Mouse (Mus musculus) left cerebral cortex, adult 8-10 months (tissue): Measurements from ENCODE around the gene Ttll3. TPM values are rescaled to one million over a fixed set of nuclear protein-coding genes. Genes with fewer than 3 reads are reported as not detected.

ENCODE experiments used
- DNase-seq, 2 experiments: peaks; one replicate each; pipeline ENCODE4 v3.0.0; 2022; ENCODE audit warnings: low spot score in 2 of 2
- microRNA-seq, 2 experiments: library from miRNA; unstranded; fragments of <30 nt; microRNA quantifications; one replicate each; pipeline ENCODE4 v1.2.0; 2022
- total RNA-seq, 4 experiments: library from RNA; stranded (reverse); gene quantifications; 2 replicates each; pipeline ENCODE4 v1.2.4; 2022

Gene Ttll3
- total RNA-seq, 4 experiments from 2014 or later: 8.6 to 13.9 (median 11.8) TPM

GRCm38 (mm10) chr6:113447639-113448038 lies 58.6 kb downstream of the Ttll3 start:
- no peak for DNase-seq

- DNase-seq: no peak
Measured at GRCm38 (mm10) chr6:113451839-113452238, 62.8 kb downstream of the Ttll3 start.

- DNase-seq: no peak
Measured at GRCm38 (mm10) chr6:113455007-113455406, 65.9 kb downstream of the Ttll3 start.

- DNase-seq: no peak
Measured at GRCm38 (mm10) chr6:113457952-113458534, 69.0 kb downstream of the Ttll3 start, which contains the start of gene Il17re. Gene Il17re (plus strand): TSS chr6:113458484.

GRCm38 (mm10) chr6:113458635-113459034 lies 69.6 kb downstream of the Ttll3 start:
- no peak for DNase-seq

- DNase-seq: no peak
Measured at GRCm38 (mm10) chr6:113464040-113464439, 75.0 kb downstream of the Ttll3 start.

Small RNA genes within 50 kb of the gene (microRNA-seq; reads per million reads assigned to microRNA genes)
- 0 reads per million in 2 experiments for gene Gm24387

Other genes starting within 250 kb of the Ttll3 start
- 10 to 100 TPM; 80.5 to 86.0 (median 81.1) TPM for gene Lhfpl4, start 193.9 kb upstream of the Ttll3 start, total RNA-seq
- 10 to 100 TPM; 14.5 to 22.9 (median 16.4) TPM for gene Mtmr14, start 151.4 kb upstream of the Ttll3 start, total RNA-seq
- gene Cpne9, start 107.0 kb upstream of the Ttll3 start, total RNA-seq: 10 to 100 TPM; 66.7 to 78.5 (median 72.0) TPM
- 10 to 100 TPM; 30.0 to 32.9 (median 31.5) TPM for gene Brpf1, start 82.1 kb upstream of the Ttll3 start, total RNA-seq
- 1 to 10 TPM; 7.5 to 9.3 (median 8.4) TPM for gene Ogg1, start 62.3 kb upstream of the Ttll3 start, total RNA-seq
- gene Camk1, start 45.3 kb upstream of the Ttll3 start, total RNA-seq: 100 to 1,000 TPM in 3 of 4 experiments, 10 to 100 TPM in 1; 82.6 to 107 (median 104) TPM
- gene Tada3, start 11.4 kb upstream of the Ttll3 start, total RNA-seq: 10 to 100 TPM; 47.4 to 50.1 (median 47.8) TPM
- 100 to 1,000 TPM; 246 to 271 (median 263) TPM for gene Arpc4, start 11.1 kb upstream of the Ttll3 start, total RNA-seq
- 10 to 100 TPM; 16.0 to 22.1 (median 18.1) TPM for gene Rpusd3, start 30.1 kb downstream of the Ttll3 start, total RNA-seq
- gene Cidec, start 46.5 kb downstream of the Ttll3 start, total RNA-seq: not detected
- gene Jagn1, start 53.3 kb downstream of the Ttll3 start, total RNA-seq: 10 to 100 TPM; 34.5 to 43.5 (median 39.4) TPM
- under 1 TPM; 0.24 to 0.74 (median 0.58) TPM for gene Il17re, start 69.2 kb downstream of the Ttll3 start, total RNA-seq
- 1 to 10 TPM; 5.2 to 8.3 (median 5.6) TPM for gene Il17rc, start 82.2 kb downstream of the Ttll3 start, total RNA-seq
- 100 to 1,000 TPM in 3 of 4 experiments, 10 to 100 TPM in 1; 99.3 to 110 (median 105) TPM for gene Creld1, start 94.0 kb downstream of the Ttll3 start, total RNA-seq
- gene Prrt3, start 112.7 kb downstream of the Ttll3 start, total RNA-seq: 10 to 100 TPM; 49.5 to 55.2 (median 53.5) TPM
- gene Emc3, start 142.4 kb downstream of the Ttll3 start, total RNA-seq: 10 to 100 TPM; 67.2 to 73.2 (median 69.3) TPM
- gene Fancd2, start 142.4 kb downstream of the Ttll3 start, total RNA-seq: 1 to 10 TPM; 1.7 to 3.3 (median 2.5) TPM
- gene Fancd2os, start 211.5 kb downstream of the Ttll3 start, total RNA-seq: under 1 TPM in 1 of 4 experiments, not detected in 3; 0.36 TPM
- 100 to 1,000 TPM; 217 to 234 (median 227) TPM for gene Brk1, start 215.5 kb downstream of the Ttll3 start, total RNA-seq
- gene Vhl, start 234.7 kb downstream of the Ttll3 start, total RNA-seq: 10 to 100 TPM; 38.6 to 49.8 (median 41.2) TPM
- 10 to 100 TPM; 20.9 to 28.8 (median 24.0) TPM for gene Irak2, start 249.2 kb downstream of the Ttll3 start, total RNA-seq